Mouse (Mus musculus): ENCODE results near the gene Tent5a.

The Tent5a gene

DNA sequence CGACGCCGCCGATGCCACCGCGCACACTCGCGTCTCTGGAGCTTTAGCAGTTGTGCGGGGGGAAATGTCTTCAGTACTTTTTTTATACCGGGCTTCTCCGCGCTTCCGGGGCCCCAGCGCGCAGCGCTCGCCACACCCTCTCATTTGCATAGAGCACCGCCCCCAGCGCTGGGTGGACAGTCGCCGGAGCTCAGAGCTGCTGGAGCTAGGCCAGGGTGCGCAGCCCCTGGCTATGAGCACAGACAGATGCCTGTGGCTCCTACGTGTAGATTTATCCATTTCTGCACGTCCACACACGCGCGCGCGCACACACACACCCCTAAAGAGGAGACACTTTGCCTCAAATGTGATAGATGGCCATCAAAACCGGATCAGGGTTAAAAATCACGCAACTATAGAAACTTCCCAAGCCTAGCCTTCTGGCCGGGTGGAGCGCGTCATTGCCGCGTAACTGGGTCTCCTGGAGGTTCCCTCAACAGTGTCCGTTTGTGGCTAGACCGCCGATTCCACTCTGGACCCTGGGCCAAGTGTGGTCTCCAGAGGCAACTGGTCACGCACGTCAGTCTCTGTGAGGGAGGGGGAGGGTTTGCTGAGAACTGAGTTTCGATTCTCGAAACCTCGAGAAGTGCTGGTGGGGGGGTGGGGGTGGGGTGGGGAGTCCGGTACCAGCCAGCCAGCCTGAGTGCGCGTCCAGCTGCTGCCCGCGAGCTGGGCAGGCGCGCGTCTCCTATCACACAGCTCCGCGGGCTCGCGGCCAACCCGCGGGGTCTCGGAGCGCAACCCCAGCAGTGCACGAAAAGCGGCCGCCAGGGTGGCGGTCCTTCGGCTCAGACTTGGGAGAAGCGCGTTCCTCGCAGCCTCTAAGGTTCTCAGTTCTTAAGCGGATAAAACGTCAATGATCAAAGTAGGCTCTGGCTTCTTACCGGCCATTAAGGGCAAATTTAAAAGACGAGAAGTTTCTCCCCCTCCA is at the start of gene Tent5a:
Gene Tent5a (minus strand): TSS at position 107 of the 970 bp plus-strand sequence.
- peak; percentile 57 for DNase-seq

DNA sequence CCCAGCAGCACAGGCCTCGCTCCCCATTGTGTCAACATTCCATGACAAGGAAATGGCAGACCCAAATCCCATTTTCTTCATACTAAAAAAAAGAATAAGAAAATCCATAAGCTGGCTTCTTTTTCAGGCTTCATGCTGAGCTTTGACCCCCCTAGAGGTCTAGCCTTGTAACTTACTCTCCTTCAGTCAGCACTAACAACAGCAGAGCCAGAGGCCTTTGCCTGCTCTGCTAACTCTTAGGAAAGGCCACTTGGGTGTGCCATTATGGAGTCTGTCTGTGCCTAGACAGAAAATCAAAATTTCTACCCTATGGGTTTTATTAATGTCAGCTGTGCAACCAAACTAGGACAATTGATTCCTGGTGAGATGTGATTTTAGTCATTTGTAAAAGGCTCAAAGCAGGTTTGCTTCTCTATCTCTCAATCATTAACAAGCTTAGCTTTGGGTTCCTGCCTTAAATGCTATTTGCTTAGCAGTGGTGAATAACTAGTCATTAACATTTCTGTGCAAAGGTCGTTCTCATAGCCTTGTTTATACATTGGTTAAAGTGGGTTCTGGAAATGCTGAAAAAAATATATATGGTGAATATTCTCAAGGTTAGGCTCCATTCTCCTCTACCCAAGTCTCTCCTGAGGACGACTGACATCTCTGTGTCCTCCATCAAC is 49.6 kb upstream of the Tent5a start:
- DNase-seq, result no peak

DNA sequence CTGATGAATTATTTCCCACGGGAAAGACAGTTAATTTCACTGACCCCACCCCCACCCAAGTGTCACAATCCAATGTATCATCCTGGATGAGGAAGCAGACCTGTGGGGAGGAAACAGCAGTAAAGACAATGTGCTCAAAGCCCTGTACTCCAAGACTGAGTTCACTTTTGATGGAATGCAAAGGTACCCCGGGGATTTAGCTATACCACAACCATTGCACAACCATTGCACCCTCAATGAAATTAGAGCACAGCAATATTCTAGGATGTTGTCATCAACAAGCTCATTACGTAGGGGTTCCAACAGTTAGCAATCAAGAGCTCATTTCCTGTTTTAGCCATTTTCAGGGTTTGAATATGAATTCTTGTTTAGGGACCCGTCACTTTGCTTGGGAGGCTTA is 48.0 kb upstream of the Tent5a start:
- no peak for DNase-seq

DNA sequence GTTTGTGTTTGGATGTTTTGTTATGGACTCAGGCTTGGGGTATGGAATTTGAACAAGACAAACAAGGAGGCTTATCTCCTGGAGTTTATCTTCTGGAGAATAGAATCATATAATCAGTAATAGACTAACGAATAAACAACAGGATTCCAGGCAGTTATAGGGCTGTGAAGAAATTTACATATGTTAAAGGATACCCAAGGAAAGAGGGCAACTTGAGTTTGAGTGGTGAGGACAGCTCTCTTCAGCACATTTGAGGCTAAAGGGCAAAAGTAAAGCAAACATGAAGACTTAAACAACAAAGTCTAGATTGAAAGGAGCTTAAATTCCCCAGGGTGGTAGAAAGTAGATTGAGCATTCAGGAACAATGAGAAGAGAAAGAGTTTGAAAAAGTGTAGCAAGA is 44.9 kb upstream of the Tent5a start:
- no peak for DNase-seq

DNA sequence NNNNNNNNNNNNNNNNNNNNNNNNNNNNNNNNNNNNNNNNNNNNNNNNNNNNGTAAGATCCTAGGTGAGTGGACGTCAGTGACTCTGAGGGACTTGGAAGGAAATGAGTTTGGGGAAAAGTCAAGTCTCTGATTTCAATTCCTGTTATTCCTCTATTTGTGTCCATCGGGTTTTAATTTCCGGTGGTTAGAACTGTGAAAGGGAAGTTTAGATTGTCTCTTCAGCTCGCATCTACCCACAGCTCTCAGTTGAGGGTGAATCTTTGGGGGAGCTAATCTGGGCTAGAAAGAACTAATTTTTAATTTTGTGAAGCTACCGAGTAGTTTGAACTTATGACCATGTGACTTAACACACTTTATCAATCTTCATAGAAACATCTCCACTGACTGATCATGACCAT is 42.4 kb upstream of the Tent5a start:
- no peak for DNase-seq

DNA sequence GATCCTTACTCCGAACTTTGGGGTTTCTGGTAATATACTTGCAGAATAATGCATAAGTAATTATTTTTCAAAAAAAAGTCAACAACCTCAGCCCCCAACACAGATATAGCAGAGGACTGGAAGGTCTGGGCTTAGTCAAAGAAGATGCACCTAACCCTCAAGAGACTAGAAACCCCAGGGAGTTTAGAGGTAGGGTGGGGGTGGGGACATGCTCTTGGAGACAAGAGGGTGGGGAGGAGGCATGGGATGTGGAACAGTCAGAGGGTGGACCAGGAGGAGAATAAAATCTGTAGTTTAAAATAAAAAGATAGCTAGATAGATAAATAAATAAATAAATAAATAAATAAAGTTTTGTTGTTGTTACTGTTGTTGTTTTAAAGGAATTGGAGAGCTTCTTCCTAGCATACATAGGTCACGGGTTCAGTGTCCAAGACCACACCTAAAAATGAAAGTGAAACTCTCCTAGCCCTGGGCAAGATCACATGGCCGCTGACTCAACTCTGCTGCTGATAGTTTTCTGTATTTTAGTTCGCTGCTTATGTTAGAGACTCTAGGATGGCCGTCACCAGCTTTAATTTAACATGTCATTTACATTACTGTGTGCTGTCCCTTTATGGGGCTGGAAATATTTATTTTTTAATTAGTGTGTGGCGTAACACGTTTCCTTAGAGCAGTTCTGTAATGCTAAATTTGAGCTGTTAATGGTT is 30.2 kb upstream of the Tent5a start:
- DNase-seq, result no peak

DNA sequence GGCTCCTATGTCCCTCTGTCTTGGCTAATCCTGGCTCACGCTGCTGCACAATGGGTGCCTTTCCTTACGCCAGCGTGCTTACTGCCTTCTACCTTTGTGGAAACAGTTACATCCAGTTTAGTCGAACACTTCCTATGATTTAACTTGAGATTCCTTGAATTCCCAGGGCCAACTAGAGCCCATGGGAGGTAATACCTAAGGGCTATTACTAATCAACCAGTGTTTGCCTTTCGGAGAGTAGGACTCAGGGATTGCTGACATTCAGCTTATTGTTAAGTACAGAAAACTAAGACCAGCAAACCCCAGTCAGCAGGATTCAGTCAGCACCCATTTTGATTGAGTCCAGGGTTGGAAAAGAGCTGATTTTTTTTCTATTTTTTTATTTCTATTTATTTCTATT is 28.4 kb upstream of the Tent5a start:
- no peak for DNase-seq

DNA sequence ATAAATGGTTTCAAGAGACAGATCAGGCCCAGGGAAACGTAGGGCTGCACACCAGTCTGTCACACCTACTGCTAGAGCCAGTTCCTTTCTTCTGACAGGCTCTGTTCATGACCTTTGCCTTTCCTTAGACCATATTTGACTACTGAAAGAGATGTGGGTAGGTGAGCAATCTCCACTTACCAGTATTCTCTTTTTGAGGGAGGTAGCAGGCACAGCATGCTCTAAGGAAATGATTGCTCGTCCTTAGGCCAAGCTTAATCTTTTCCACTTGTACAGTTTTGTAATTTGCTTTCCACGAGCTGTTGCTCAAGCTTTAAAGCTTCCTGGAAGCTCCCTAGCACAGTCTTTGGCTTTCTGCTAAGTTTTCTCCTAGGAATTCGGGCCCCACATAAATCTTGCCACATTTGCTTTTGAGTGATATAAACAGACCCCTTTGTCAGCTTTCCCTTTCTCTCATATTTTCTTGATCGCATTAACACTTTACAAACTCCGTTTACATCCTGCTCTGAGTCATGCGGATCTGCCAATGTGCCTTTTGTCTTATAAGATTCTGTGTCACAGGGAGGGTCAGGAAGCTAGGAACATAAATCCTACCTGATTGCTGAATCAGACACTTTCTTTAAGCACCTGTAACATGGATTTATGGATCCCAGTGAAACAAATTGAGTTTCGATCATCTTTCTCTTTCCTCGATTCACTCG is 20.8 kb upstream of the Tent5a start:
- DNase-seq, result no peak

DNA sequence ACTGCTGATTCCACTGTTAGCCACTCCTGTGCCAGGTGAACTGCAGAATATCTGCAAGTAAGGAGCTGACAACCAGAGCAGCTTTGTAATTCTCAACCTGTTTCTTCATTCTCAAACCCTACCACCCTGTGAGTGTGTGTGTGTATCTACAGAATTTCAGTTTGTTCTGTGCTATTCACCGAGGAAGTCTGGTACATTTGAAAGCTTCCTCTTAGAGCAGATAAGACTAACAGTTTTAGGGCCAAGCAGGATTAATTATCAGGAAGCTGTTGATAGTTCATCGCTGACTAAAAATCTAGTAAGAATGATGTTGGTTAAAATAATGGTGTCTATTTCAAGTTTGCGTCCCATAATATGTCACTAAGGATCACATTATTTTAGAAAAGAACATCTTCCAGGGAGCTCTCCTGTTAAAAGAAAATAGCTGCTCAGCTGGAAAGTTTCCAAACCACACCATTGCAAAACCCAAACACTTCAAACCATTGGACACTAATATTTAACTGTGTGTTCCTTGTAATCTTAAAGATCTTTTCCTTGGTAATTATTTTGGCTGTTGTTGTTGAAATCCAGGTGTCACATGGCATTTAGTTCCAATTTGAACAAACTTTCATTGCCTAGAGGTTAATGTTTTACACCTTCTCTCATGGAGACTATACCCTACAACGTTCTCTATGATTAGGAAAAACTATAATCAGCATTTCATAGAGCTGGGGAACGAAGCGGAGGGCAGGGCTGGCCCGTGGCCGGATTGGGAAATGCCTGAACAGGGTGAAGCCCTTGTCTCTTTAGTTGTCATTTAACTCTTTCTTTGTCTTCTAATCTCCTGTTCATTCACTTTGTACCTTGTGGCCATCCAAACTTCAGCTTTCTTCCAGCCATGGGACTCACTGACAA is 16.0 kb upstream of the Tent5a start:
- no peak for DNase-seq

DNA sequence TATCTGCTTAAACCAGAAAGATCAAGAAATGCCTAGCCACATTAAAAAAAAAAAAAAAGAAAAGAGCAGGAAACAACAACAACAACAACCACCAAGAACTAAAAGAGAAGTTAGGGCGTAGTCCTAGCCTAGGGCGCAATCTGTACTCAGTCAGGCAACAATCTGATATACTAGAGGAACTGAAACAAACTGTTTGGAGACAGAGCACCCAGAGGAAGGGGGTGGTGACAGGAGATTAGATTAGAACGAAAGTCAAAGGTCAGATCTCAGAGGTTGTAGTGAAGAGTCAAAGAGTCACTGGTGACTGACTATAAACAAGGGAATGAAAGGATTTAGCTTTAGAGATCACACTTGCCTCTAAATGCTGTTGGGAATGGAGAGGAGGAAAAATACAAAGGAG is 13.2 kb upstream of the Tent5a start:
- DNase-seq, result no peak

DNA sequence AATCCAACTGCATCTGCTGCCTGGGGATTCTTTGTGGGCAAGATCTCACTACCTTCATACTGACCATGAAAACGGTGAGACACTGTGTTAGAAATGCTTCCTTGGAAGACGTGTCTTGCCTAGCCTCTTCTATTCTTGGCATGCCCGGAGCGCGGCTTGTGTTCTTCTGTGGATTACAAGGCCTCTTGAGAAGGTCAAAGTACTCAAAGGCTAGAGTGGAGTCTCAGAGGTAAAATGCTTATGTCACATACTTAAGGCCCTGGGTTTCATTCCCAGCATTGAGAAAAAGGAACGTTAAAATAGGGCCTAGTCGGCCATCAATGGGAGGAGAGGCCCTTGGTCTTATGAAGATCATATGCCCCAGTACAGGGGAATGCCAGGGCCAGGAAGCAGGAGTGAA is 8.9 kb upstream of the Tent5a start:
- no peak for DNase-seq

DNA sequence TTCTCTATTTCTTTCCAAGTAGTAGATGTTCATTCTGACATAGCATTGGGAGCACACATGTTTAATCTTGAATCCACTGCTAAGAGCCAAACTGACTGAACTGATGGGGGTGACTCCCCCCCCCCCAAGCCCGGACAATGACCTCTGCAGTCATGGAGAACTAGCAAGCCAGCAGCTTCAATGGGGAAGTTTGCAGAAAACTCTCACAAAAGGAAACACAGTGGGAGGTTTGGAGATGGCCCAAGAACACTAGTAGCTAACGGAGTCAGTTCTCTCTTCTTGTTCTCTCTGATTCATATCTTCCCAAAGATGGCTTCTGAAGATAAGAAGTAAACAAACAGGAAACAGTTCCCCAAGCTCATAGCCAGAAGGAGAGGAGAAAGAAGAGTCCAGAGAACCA is 4.4 kb upstream of the Tent5a start:
- no peak for DNase-seq

DNA sequence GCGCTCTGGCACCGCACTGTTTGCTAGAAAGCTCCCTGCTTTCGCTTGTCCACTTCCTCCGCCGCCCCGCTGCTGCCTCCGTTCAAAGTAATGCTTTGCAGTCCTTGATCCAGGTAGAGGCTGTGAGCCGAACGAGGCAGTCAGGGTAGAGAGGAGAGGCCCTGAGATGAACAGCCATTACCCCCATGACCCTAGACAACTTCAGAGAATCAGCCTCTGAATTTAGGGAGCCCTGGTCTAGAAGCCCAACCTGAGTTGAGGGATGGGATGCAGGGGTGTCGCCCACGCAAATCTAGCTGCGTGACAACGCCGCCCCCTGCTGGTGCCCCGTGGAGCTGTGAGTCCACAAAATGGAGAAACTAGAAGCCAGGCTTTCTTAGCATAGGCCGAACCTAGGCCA is 1.1 kb upstream of the Tent5a start:
- peak; percentile 97 for DNase-seq

DNA sequence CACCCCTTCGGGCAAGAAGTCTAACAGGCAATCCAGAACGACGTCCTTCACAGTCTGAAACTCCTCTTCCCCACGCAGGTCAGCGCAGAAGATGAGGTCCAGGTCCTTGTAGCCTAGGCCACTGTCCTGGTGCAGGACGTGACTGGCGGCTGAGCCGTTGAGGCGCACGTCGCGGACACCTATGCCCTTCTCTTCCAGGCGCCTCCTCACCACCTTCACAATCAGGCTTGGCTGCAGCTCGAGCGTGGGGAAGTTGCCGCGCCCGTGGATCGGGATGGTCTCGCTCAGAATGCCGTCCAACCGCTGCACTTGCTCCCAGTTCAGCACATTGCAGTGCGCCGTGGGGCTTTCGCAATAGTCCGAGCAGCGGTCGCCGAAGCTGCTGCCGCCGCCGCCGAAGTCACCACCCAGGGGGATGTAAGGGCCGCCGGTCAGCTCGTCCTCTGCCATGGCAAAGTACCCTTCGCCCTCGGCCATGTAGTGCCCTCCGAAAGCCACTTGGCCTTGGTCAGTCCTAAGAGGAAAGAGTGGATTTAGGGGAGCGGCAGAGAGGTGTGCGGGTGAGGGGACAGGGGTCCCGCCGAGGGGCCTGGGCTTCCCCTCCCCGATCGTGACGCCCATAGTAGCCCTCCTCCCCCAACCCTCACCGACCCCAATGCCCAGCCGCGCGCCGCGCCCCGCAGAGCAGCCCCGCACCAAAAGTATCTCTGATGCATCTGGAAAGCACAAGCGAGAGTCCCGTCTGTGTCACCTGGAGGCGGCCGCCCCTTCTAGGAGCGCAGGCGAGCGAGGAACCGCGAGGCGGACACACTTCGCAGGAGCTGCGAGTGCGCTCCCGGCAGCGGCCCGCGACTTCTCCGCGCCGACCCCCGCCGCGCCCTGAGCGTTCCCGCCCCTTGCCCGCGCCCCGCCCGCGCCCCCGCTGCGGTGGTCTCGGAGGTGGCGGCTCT is 581 bp downstream of the Tent5a start:
- peak; percentile 22 for DNase-seq

DNA sequence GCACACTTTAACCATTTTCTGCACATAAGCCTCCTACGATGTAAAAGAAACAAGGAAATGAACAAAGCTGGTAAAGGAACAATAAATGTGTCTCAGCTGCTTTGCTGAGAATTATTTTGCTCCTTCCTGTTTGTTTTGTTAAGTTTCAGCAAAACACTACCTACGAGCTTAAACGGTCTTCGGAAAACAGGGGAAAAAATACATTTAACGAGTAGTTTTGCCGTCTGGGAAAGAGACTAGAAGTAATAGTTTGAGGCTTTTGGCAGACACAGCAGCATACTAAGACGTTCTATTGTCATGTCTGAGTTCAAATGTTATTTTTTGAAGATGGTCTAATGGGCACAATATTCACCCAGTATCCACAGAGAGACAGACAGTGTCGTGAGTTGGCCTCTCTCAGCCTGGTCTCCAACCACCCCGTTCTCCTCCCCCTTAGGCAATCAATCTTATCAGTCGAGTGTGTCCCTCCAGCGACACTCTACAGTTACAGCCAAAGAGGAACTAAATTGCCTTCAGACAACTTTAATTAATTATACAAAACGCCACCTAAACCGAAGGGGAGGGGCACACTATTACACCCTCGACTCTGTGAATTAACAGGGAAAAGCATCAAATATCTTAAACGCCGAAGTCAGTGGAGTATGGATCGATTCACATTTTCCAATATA is 1.8 kb downstream of the Tent5a start:
- no peak for DNase-seq

DNA sequence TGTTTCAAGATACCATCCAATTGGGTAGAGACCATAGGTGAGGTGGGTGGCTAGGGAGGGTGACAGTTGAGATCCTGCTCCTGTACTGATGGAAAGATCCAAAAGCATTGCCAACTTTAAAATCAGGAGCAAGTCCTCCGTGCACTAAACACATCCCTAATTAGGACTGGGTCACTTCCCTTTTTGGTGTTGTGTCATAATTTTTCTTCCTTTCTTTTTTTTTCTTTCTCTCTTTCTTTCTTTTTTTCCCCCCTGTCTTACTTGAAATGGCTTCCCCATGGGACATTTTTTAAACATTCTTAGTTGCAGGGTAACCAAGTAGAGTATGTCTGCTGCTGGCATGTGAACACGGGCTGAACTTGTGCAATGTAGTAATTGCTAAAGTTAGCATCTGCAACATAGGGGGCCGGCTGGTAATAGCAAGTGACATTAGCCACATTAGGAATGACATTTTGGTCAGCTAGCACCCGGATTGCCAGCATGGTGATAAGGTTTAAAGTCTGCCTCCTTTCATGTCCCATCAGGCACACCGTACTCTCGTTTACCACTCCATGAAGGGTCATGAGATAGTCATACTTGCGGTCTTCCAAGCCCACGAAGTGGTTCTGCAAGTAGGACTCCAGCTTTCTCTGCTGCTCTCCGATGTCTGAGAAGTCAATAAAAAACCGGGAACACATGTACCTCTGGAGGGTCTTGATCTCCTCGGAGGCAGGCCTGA is 2.8 kb downstream of the Tent5a start:
- DNase-seq, result no peak

DNA sequence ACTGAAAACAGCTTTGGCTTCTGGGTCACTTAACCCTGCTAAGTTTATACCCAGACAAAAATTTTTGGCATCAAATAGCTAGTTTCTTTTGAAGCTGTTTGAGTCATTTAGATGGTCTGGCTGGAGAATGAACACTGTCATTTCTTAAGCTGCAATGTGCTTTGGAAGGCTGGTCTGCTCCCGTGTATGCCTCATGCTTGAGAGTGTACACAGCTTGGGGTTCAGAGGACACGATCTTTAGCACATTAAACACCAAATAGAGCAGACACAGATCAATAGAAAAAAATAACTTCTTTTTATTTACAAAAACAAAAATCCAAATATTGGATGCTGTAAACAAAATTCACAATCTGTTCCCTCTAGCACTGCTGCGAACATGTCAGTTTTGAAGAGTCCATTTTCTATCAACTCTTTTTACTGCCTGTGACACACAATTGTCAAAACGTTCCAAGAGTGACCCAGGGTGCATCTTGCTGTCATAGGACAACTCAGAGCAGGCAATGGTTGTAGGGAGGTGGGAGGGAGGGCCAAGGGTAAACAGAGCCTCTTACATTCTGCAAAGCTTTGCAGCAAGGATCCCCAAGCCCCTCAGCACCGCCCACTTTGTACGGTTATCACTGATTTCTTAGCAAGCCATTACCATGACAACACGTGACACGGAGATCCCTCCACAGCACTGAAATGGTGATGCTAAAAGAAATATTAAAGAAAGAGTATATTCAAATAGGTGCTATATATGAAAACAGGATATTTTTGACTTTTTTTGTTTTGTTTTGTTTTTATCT is 6.8 kb downstream of the Tent5a start:
- no peak for DNase-seq

DNA sequence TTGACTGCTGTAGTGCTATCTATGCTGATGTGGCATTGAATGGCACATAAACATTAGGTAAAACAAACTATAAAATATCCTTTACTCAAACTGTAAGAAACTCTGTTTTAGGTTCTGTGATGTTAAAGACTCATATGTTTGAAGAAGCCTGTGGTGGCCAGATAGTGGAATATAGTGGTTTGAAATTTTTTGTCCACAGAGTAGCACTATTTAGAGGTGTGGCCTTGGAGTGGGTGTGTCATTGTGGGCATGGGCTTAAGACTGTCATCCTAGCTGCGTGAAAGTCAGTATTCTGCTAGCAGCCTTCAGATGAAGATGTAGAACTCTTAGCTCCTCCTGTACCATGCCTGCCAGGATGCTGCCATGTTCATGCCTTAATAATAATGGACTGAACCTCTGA is 11.0 kb downstream of the Tent5a start:
- no peak for DNase-seq

DNA sequence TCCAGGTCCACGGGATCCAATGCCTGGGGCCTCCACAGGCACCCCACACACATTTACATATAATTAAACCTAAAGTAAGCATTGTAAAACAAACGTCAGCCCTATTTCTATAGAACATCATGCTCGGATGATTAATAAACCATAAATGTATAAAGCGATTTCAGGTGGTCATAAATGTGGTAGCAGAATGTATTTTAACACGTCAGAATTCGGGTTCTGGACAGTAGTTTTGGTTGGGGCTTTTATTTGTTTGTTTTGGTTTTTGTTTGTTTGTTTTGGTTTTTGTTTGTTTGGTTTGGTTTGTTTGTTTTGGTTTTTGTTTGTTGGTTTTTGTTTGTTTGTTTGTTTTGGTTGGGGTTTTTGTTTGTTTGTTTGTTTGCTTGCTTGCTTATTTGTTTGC is 14.7 kb downstream of the Tent5a start, which contains the start of gene Gm11114:
Gene Gm11114 (plus strand): TSS at position 301 of the 400 bp plus-strand sequence.
- DNase-seq, result no peak

Measured in right cerebral cortex, postnatal 4 days (tissue).